8 mouse cellular contexts compared by ENCODE assay signal in genomic region chr7:127912938-127913337, GRCm38 (mm10). TPM values are rescaled to one million over a fixed set of nuclear protein-coding genes. Genes with fewer than 3 reads are reported as not detected.
DNase-seq lines count a peak whose midpoint lies in the region; ATAC-seq and TF ChIP-seq lines count a peak whose summit lies in the region.

No protein-coding gene starts in this region.

- TF ChIP-seq CTCF in cortical plate, adult 2 months (IDR thresholded peaks at IDR 0.05; ENCODE audit: extremely low read depth, insufficient read depth, low read length): no peak

- peak overlapping the region; percentile 85 for H3K4me3 ChIP-seq in kidney, embryonic 15.5 days (replicated peaks)
- H3K4me3 ChIP-seq in cortical plate, adult 2 months (ENCODE audit: insufficient read depth, low read length): peak overlapping the region; percentile 39
- peak overlapping the region; percentile 96 for H3K4me3 ChIP-seq in hindbrain, embryonic 16.5 days (ENCODE audit: low read length)
- peak overlapping the region; percentile 97 for H3K4me3 ChIP-seq in midbrain, embryonic 16.5 days (ENCODE audit: low read depth, low read length)

- no peak for TF ChIP-seq POLR2A in cortical plate, adult 2 months (IDR thresholded peaks at IDR 0.05; ENCODE audit: extremely low read depth, insufficient read depth, low read length)

- H3K9ac ChIP-seq in kidney, embryonic 15.5 days: peak overlapping the region; percentile 82
- H3K9ac ChIP-seq in hindbrain, embryonic 16.5 days (ENCODE audit: low read depth, low read length): peak overlapping the region; percentile 87
- H3K9ac ChIP-seq in midbrain, embryonic 16.5 days (ENCODE audit: low read depth, low read length): peak overlapping the region; percentile 84

- 23% methylated on average over 4 of the region's 4 CpGs for WGBS in kidney, embryonic 15.5 days
- WGBS in hindbrain, embryonic 16.5 days: 21% methylated on average over 4 of the region's 4 CpGs
- WGBS in midbrain, embryonic 16.5 days: 32% methylated on average over 4 of the region's 4 CpGs

- peaks cover 14% of the 10 kb centered on the region for H3K4me1 ChIP-seq in kidney, embryonic 15.5 days
- H3K4me1 ChIP-seq in cortical plate, adult 2 months (ENCODE audit: control insufficient read depth, insufficient read depth, low read length): no peaks in the 10 kb centered on the region
- H3K4me1 ChIP-seq in hindbrain, embryonic 16.5 days (ENCODE audit: control insufficient read depth, insufficient read depth, low read depth, low read length): peaks cover 8% of the 10 kb centered on the region
- peaks cover 10% of the 10 kb centered on the region for H3K4me1 ChIP-seq in midbrain, embryonic 16.5 days (ENCODE audit: control insufficient read depth, insufficient read depth, low read length)

- DNase-seq in kidney, adult 18-20 months: no peak
- DNase-seq in Muller cell, postnatal 12 days (ENCODE audit: inconsistent ontology term): no peak
- no peak for DNase-seq in kidney, postnatal 14 days

- no peak for ATAC-seq in kidney, embryonic 15.5 days (replicated peaks; ENCODE audit: low FRiP score)
- ATAC-seq in hindbrain, embryonic 16.5 days: no peak
- ATAC-seq in midbrain, embryonic 16.5 days: no peak
- no peak for ATAC-seq in cerebellum, adult (ENCODE audit: insufficient number of reproducible peaks, low FRiP score, low TSS enrichment)

- no peaks in the 10 kb centered on the region for H3K27me3 ChIP-seq in kidney, embryonic 15.5 days
- no peaks in the 10 kb centered on the region for H3K27me3 ChIP-seq in hindbrain, embryonic 16.5 days (replicated peaks; ENCODE audit: control insufficient read depth, insufficient read depth, low read length)
- H3K27me3 ChIP-seq in midbrain, embryonic 16.5 days (ENCODE audit: control insufficient read depth, insufficient read depth, low read depth, low read length): no peaks in the 10 kb centered on the region

- peak overlapping the region; percentile 91 for H3K27ac ChIP-seq in kidney, embryonic 15.5 days
- no peak overlapping the region for H3K27ac ChIP-seq in cortical plate, adult 2 months (ENCODE audit: insufficient read depth, low read length)
- no peak overlapping the region; the same call in 1 of the 2 replicates for H3K27ac ChIP-seq in hindbrain, embryonic 16.5 days (ENCODE audit: low read depth, low read length)
- H3K27ac ChIP-seq in midbrain, embryonic 16.5 days (ENCODE audit: low read length): no peak overlapping the region; the same call in 1 of the 2 replicates

- H3K4me2 ChIP-seq in kidney, embryonic 15.5 days: peak overlapping the region; percentile 82
- peak overlapping the region; percentile 92 for H3K4me2 ChIP-seq in hindbrain, embryonic 16.5 days (ENCODE audit: low read length)
- peak overlapping the region; percentile 74 for H3K4me2 ChIP-seq in midbrain, embryonic 16.5 days (ENCODE audit: low read length)

- no peaks in the 10 kb centered on the region for H3K9me3 ChIP-seq in kidney, embryonic 15.5 days (replicated peaks)
- no peaks in the 10 kb centered on the region for H3K9me3 ChIP-seq in hindbrain, embryonic 16.5 days (ENCODE audit: control insufficient read depth, low read length)
- H3K9me3 ChIP-seq in midbrain, embryonic 16.5 days (replicated peaks; ENCODE audit: control insufficient read depth, low read length, poor library complexity, severe bottlenecking): no peaks in the 10 kb centered on the region

- H3K36me3 ChIP-seq in kidney, embryonic 15.5 days: peaks cover 58% of the 10 kb centered on the region
- peaks cover 20% of the 10 kb centered on the region for H3K36me3 ChIP-seq in hindbrain, embryonic 16.5 days (ENCODE audit: control insufficient read depth, insufficient read depth, low read length)
- peaks cover 15% of the 10 kb centered on the region for H3K36me3 ChIP-seq in midbrain, embryonic 16.5 days (ENCODE audit: control insufficient read depth, insufficient read depth, low read length)

RNA-seq across cellular contexts. Expression of gene Kat8, which starts 0.6 kb away (rescaled TPM):
- polyA plus RNA-seq in kidney, embryonic 15.5 days (2015; fragmentation: Nextera tagmentation; extraction: Ambion mirVana): 41.8 and 43.5 TPM in 2 replicates
- polyA plus RNA-seq in cortical plate, adult 2 months (2012; rRNA removed): 39.1 and 44.1 TPM in 2 replicates
- polyA plus RNA-seq in hindbrain, embryonic 16.5 days (2015; fragmentation: Nextera tagmentation; extraction: Ambion mirVana): 42.1 and 42.3 TPM in 2 replicates
- 46.9 and 48.3 TPM in 2 replicates for polyA plus RNA-seq in midbrain, embryonic 16.5 days (2015; fragmentation: Nextera tagmentation; extraction: Ambion mirVana)

RNA-seq across cellular contexts. Expression of gene Bckdk, which starts 9.1 kb away (rescaled TPM):
- 120 and 140 TPM in 2 replicates for polyA plus RNA-seq in kidney, embryonic 15.5 days (2015; fragmentation: Nextera tagmentation; extraction: Ambion mirVana)
- polyA plus RNA-seq in cortical plate, adult 2 months (2012; rRNA removed): 55.7 and 59.2 TPM in 2 replicates
- 67.1 and 72.5 TPM in 2 replicates for polyA plus RNA-seq in hindbrain, embryonic 16.5 days (2015; fragmentation: Nextera tagmentation; extraction: Ambion mirVana)
- polyA plus RNA-seq in midbrain, embryonic 16.5 days (2015; fragmentation: Nextera tagmentation; extraction: Ambion mirVana): 61.3 and 67.1 TPM in 2 replicates

RNA-seq across cellular contexts. Expression of gene Prss8, which starts 17.0 kb away (rescaled TPM):
- 56.9 and 59.5 TPM in 2 replicates for polyA plus RNA-seq in kidney, embryonic 15.5 days (2015; fragmentation: Nextera tagmentation; extraction: Ambion mirVana)
- 0.08 and 0.15 TPM in 2 replicates for polyA plus RNA-seq in cortical plate, adult 2 months (2012; rRNA removed)
- 0.50 TPM in 2 replicates for polyA plus RNA-seq in hindbrain, embryonic 16.5 days (2015; fragmentation: Nextera tagmentation; extraction: Ambion mirVana)
- polyA plus RNA-seq in midbrain, embryonic 16.5 days (2015; fragmentation: Nextera tagmentation; extraction: Ambion mirVana): 0.20 and 0.27 TPM in 2 replicates

RNA-seq across cellular contexts. Expression of gene Vkorc1, which starts 17.5 kb away (rescaled TPM):
- polyA plus RNA-seq in kidney, embryonic 15.5 days (2015; fragmentation: Nextera tagmentation; extraction: Ambion mirVana): 152 and 162 TPM in 2 replicates
- polyA plus RNA-seq in cortical plate, adult 2 months (2012; rRNA removed): 56.8 and 67.0 TPM in 2 replicates
- polyA plus RNA-seq in hindbrain, embryonic 16.5 days (2015; fragmentation: Nextera tagmentation; extraction: Ambion mirVana): 70.5 and 75.2 TPM in 2 replicates
- 55.1 and 59.5 TPM in 2 replicates for polyA plus RNA-seq in midbrain, embryonic 16.5 days (2015; fragmentation: Nextera tagmentation; extraction: Ambion mirVana)

RNA-seq across cellular contexts. Expression of gene Gm21974, which starts 17.7 kb away (rescaled TPM):
- polyA plus RNA-seq in kidney, embryonic 15.5 days (2015; fragmentation: Nextera tagmentation; extraction: Ambion mirVana): not detected in 2 replicates
- not detected in 2 replicates for polyA plus RNA-seq in cortical plate, adult 2 months (2012; rRNA removed)
- not detected in 2 replicates for polyA plus RNA-seq in hindbrain, embryonic 16.5 days (2015; fragmentation: Nextera tagmentation; extraction: Ambion mirVana)
- not detected in 2 replicates for polyA plus RNA-seq in midbrain, embryonic 16.5 days (2015; fragmentation: Nextera tagmentation; extraction: Ambion mirVana)

Comparison
In these comparisons a context has a peak if more than half of its experiments do, and no peak if none do; other contexts are left out.
1. H3K4me3 ChIP-seq: peak in every context shown above with its lines; median percentile 97 in midbrain, embryonic 16.5 days; 96 in hindbrain, embryonic 16.5 days; 85 in kidney, embryonic 15.5 days; 39 in cortical plate, adult 2 months.
2. RNA of gene Prss8, which starts 17.0 kb away (polyA plus RNA-seq): 56.9 to 59.5 TPM in kidney, embryonic 15.5 days; 0.50 TPM in hindbrain, embryonic 16.5 days, 0.20 to 0.27 TPM in midbrain, embryonic 16.5 days and 0.08 to 0.15 TPM in cortical plate, adult 2 months; every median in the first group is over 10 times any median in the second.
3. Peak in every context shown above with its lines, with median percentiles within 50 percentile points of each other: H3K4me2 ChIP-seq and H3K9ac ChIP-seq.